Mouse (Mus musculus) heart, postnatal 0 days (tissue): Measurements from ENCODE around the gene Map2k1.

ENCODE experiments used
- CTCF ChIP-seq: IDR thresholded peaks from 2 replicates; pipeline ENCODE4 v1.5.1; 2016; ENCODE audit warnings: antibody characterized with exemption, control low read depth, low read depth
- EP300 ChIP-seq: IDR thresholded peaks from 2 replicates; pipeline ENCODE4 v1.6.1; 2016; ENCODE audit warnings: antibody characterized with exemption, low read depth

- TF ChIP-seq CTCF (no peak), EP300 (no peak)
Measured at GRCm38 (mm10) chr9:64240681-64241080, 12.8 kb downstream of the Map2k1 start.
